Mouse (Mus musculus): ENCODE measurements at regions not wholly inside any gene's neighbourhood (a gene's known extent, or its start where the extent isn't known, plus 50 kb on each side); places are given as distances from the start of the nearest gene placed in this dataset.

DNA sequence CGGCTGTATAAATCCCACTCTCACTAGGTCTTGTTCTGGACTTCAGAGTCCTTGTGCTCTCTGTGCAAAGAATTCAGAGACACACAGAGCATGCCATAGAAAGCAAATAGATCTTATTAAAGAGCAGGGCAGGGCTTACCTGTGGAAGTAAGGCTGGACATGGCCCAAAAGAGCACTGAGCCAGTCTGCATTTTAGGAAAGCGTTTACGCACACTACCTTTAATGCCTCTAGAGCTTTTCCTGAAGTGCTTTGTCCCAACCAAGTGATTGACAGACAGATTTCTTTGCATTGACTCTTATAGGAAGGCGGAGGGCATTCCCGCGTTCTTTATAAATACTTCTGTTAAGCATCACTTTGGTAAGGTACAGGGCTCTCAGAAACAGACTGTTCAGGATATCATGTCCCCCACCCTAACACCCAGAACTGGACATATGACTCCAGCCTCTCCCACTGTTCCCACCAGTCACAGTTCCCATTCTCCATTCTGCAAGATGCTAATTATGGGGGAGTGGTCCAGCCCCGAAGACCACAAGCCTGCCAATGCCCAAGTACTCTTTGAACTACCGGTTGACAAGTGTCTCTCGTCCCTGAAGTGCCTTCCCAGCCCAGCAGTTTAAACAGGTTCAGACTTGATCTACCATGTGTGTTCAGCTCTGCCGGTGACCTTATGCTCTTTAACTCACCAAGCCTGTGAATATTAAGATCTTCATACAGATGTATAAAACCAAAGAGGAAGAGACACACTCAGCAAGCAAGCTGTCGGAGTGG is 369.7 kb downstream of the Etnk1 start:
- WGBS (ENCODE audit: missing documents), result 94% methylated on average over 11 of the region's 11 CpGs
- Histone ChIP-seq H3K4me3 (ENCODE audit: inconsistent target) (no peak overlapping the region), H3K27ac (no peak overlapping the region), H3K79me2 (ENCODE audit: inconsistent target) (no peaks in the 10 kb centered on the region), H3K36me3 (ENCODE audit: inconsistent target) (no peaks in the 10 kb centered on the region)

DNA sequence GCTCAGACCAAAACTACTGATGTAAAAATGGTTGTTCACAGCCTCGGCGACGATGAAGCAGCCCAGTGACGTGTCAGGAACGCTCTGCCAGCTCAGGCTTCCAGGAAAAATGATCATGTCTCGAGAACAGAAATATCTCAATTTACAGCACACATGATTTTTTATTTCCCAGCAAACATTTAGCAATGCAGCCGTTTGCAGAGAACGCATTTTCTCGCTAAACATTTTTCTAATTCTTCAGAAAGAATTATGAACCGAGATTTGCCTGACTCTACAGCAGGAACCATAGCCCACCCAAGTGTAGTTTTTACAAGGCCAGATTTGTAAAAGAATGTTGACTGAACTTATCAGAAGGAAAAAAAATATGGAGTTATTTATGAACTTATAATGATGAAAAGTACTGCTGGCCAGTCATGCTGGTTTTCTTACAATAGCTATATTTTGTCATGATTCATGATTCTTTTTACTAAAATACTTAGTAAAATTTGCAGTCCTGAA is 380.4 kb downstream of the Etnk1 start:
- WGBS (ENCODE audit: missing documents), result 93% methylated on average over 10 of the region's 10 CpGs
- no peak overlapping the region for H3K27ac ChIP-seq
- H3K36me3 ChIP-seq (ENCODE audit: inconsistent target), result no peaks in the 10 kb centered on the region
- no peak overlapping the region for H3K4me3 ChIP-seq (ENCODE audit: inconsistent target)
- no peaks in the 10 kb centered on the region for H3K79me2 ChIP-seq (ENCODE audit: inconsistent target)

DNA sequence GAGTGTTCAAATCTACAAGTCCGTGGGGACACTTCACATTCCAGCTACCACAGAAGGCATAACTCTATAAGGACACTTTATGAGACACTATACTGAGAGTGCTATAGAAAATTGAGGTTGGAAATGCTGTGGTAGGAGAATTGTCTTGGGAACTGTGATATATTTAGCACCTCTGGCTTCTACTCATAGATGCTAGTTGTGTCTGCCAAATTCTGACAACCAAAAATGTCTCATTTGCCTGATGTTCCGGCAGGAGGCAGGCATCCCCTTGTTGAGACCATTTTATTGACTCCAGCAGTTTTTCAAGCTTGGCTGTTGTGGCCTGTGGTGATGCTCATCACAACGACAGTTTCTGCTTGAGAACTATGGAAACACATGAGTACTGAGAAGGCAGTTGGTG is 387.9 kb downstream of the Etnk1 start:
- no peak overlapping the region for H3K4me3 ChIP-seq (ENCODE audit: inconsistent target)
- 82% methylated on average over 3 of the region's 3 CpGs for WGBS (ENCODE audit: missing documents)
- no peak overlapping the region for H3K27ac ChIP-seq
- no peaks in the 10 kb centered on the region for H3K36me3 ChIP-seq (ENCODE audit: inconsistent target)
- no peaks in the 10 kb centered on the region for H3K79me2 ChIP-seq (ENCODE audit: inconsistent target)

DNA sequence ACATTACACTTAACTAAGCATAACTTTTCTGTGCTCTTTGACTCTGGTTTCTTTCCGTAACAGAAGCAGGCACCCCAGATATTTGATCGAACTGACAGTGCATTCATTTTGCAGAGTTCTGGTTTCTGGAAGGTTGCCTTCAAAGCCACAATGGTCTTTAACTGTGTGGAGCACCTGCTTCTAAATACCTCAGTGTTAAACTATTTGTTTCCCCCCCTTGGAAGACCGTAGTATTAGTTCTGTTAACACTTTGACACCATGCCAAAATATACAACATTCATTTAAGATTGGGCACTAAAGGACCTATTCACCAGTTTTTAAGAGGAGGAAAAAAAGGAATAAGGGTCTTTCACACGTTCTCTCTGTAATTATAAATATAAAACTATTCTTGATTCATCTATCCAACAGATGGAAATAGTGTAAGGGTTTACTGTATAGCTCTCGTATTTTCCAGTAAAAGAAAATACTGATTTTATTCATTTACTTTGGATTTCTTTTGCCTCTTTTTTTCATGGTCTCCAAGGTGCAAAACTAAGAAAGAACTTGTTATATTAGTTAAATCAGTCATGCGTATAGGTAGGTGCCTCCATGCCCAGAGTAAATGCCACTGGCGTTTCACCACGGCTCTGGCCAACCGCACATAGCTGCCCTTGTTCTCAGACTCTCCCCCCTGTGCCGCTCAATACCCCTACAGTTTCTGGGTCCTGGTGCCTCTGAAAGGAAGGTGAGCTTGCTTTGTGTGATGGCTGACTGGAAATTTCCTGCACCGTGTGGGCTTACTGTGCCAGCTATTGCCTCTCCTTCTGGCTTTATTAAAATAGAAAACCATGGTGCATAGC is 391.2 kb downstream of the Etnk1 start:
- Histone ChIP-seq H3K4me3 (ENCODE audit: inconsistent target) (no peak overlapping the region), H3K36me3 (ENCODE audit: inconsistent target) (no peaks in the 10 kb centered on the region), H3K27ac (no peak overlapping the region), H3K79me2 (ENCODE audit: inconsistent target) (no peaks in the 10 kb centered on the region)
- WGBS (ENCODE audit: missing documents), result 82% methylated on average over 11 of the region's 11 CpGs

DNA sequence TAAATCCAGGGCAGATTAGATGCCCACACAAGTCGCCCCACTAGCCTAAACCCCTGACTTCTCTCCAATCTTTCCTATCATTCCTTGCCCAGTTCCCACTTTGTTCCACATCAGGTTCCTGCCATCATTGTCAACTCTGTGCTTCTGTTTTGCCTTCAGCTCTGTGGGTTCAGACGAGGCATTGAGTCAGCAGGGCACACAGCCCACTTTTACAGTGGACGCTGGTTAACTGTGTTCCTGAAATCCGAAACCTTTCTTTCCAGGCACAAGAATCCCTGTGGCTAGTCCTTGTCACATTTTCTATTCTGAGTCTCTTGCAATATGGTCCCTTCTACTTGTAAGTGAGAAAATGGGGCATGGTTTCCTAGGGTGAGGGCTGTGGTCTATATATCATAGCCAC is 392.3 kb downstream of the Etnk1 start:
- H3K79me2 ChIP-seq (ENCODE audit: inconsistent target), result no peaks in the 10 kb centered on the region
- no peaks in the 10 kb centered on the region for H3K36me3 ChIP-seq (ENCODE audit: inconsistent target)
- WGBS (ENCODE audit: missing documents), result 91% methylated on average over 4 of the region's 4 CpGs
- no peak overlapping the region for H3K4me3 ChIP-seq (ENCODE audit: inconsistent target)
- no peak overlapping the region for H3K27ac ChIP-seq

DNA sequence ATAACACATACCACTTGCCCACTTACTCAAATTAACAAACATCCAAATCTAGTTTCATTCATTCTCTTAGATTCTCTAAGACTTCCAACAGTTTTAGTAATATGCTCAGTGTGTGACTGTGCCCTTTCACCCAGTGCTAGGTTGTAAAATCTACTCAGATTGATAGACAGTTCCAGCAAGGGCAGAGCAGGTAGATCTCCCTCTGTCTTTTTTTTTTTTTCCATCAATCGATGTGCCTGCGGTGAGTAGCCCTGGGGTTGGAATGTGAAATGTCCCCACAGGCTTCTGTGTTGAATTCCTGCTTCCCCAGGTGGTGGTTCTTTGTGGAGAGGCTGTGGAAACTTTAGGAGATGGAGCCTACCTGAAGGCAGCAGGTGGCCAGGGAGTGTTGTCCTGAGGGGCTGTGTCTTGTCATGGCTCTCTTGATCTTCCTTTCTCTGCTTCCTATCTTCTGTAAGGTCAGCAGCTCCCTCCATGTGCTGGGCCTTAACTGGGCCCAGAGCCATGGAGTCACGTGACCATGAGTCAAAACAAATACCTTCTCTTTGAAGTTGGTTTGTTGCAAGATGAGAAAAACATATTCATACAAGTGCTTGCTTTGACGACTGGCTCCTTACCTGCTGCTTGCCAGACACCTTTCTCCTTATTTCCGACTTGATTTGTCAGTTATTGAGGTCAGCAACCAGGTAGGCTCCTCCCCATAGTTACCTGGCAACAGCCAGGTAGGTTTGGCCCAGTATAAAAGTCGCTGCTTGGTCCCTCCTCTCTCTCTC is 394.5 kb downstream of the Etnk1 start:
- Histone ChIP-seq H3K4me3 (ENCODE audit: inconsistent target) (no peak overlapping the region), H3K36me3 (ENCODE audit: inconsistent target) (no peaks in the 10 kb centered on the region), H3K27ac (no peak overlapping the region), H3K79me2 (ENCODE audit: inconsistent target) (no peaks in the 10 kb centered on the region)
- 82% methylated on average over 6 of the region's 6 CpGs for WGBS (ENCODE audit: missing documents)

DNA sequence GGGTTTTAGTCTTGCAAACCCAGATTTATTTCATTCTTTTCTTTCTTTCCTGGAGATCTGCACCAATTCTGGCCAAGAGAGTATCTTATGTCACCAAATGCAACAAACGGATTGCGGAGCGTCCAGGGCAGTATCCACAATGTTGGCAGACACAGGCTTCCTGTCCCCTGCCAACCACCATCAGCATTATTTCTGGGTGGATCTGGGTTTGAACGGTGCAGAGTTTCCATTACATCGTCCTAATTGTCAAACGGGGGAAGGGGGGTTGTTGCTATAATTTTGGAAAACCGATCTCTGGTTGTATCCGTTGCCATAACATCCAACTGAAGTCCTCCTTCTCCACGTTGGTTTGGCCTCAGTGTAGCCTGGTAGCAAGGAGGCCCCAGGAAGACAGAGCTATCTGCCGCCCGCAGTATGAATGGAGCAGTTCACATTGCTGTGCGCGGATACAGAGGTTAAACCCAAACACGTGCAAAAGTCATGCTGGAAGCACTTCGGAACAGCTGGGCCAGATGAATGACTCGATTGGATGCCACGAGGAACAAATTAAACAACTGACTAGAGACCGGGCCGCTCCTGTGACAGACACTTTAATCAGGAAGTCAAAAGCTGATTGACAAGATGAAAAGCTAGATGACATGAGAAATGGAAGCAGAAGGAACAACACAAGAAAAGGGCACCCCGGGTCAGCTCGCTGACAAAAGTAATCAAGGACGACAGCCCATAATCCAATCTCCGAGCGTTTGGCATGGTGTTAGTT is 404.5 kb downstream of the Etnk1 start:
- H3K4me3 ChIP-seq (ENCODE audit: inconsistent target), result no peak overlapping the region
- WGBS (ENCODE audit: missing documents), result 96% methylated on average over 24 of the region's 24 CpGs
- H3K36me3 ChIP-seq (ENCODE audit: inconsistent target), result no peaks in the 10 kb centered on the region
- no peaks in the 10 kb centered on the region for H3K79me2 ChIP-seq (ENCODE audit: inconsistent target)
- H3K27ac ChIP-seq, result no peak overlapping the region

DNA sequence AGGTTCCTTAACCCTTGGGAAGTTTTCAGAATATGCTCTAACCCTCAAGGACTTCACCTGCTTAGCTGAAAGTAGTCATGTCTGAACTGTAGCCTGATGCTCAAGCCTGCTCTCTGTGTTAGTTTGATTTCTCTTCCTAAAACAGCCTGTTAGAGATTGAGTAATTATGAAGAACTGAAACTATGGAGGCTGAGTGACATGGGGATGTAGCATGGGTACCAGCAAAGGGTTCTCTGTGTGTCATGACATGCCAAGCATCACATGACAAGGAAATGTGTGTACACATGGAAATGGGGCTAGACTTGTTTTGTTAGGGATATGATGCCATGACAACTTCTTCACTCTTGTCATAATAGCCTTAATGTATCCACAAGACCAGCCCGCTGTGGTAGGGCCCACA is 412.2 kb downstream of the Etnk1 start:
- 89% methylated on average over 1 of the region's 1 CpGs for WGBS (ENCODE audit: missing documents)
- Histone ChIP-seq H3K36me3 (ENCODE audit: inconsistent target) (no peaks in the 10 kb centered on the region), H3K27ac (no peak overlapping the region), H3K79me2 (ENCODE audit: inconsistent target) (no peaks in the 10 kb centered on the region), H3K4me3 (ENCODE audit: inconsistent target) (no peak overlapping the region)

DNA sequence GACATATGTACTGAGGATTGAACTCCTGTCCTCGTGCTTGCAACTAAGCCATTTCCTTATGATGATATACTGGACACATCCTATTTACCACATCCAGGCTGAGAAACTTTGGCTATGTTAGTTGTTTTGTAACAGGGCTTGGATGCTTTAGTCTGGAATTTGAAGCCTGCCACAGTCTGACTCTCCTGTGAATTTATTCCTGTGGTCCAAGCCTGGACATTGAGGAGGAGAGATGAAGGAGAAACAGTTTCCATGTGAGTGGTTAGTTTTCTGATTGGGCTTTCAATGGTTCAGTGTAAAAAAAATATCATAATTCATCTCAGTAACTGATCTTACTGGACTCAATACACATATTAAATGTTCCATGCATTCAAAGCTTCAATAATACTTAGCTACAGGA is 422.6 kb downstream of the Etnk1 start:
- Histone ChIP-seq H3K36me3 (ENCODE audit: inconsistent target) (no peaks in the 10 kb centered on the region), H3K27ac (no peak overlapping the region), H3K4me3 (ENCODE audit: inconsistent target) (no peak overlapping the region), H3K79me2 (ENCODE audit: inconsistent target) (no peaks in the 10 kb centered on the region)
- WGBS (ENCODE audit: missing documents), result 89% methylated on average over 1 of the region's 1 CpGs

DNA sequence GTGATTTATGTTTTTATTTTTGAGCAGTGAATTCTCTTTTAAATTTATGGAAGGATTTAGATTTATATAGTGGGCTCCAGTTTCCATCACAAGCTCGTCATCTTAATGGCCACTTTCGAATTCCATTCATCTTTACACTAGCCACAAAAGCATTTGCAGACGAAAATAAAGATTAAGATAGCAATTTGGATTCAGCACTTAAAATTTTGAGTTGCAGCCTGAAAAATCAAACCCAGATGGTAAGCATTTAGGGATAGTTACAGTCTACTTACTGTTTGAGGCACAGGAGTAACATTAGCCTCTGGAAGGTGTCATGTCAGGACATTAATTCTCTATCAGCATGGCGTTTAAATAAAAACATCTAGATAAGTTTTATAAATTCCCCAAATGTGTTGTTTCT is 423.2 kb downstream of the Etnk1 start:
- no peak overlapping the region for H3K4me3 ChIP-seq (ENCODE audit: inconsistent target)
- no peaks in the 10 kb centered on the region for H3K79me2 ChIP-seq (ENCODE audit: inconsistent target)
- WGBS (ENCODE audit: missing documents), result 84% methylated on average over 4 of the region's 4 CpGs
- H3K27ac ChIP-seq, result no peak overlapping the region
- H3K36me3 ChIP-seq (ENCODE audit: inconsistent target), result no peaks in the 10 kb centered on the region

DNA sequence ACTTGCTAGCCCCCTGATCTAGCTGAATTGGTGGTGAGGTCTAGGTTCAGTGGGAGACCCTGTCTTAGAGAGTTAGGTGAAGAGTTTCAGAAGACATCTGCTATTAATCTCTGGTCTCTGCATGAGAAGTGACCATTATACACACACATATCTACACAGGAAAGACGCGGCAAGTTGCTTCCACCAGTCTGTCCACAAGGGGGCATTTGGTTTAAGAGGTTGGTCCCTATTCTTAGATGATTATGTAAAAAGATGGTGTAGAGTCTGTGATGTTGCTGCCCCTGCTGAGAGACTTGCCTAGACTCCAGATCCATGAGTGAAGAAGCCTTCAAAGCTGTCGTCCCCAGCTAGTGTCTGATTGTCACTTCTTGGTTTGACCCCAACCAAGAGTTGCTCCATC is 425.5 kb downstream of the Etnk1 start:
- no peak overlapping the region for H3K4me3 ChIP-seq (ENCODE audit: inconsistent target)
- 57% methylated on average over 3 of the region's 3 CpGs for WGBS (ENCODE audit: missing documents)
- H3K27ac ChIP-seq, result no peak overlapping the region
- no peaks in the 10 kb centered on the region for H3K36me3 ChIP-seq (ENCODE audit: inconsistent target)
- H3K79me2 ChIP-seq (ENCODE audit: inconsistent target), result no peaks in the 10 kb centered on the region

DNA sequence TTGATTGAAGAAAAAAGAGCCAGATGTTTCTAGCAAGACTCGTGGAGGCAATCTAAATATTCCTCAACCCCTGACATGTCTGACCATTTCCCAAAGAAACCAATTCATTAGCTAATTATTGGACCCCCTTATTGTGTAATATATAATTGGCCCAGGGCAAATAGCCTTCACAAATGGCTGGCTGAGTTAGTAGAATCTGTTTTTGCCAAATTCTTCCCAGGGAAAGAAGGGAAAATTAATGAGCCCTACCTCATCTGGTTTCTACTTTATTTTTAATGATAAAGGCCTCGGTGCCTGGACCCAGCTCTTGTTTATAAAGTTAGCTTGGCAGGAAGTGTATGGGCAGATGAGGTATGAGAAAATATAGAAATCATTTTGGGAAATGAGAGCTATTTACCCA is 428.5 kb downstream of the Etnk1 start:
- WGBS (ENCODE audit: missing documents), result 72% methylated on average over 2 of the region's 2 CpGs
- Histone ChIP-seq H3K4me3 (ENCODE audit: inconsistent target) (no peak overlapping the region), H3K79me2 (ENCODE audit: inconsistent target) (no peaks in the 10 kb centered on the region), H3K36me3 (ENCODE audit: inconsistent target) (no peaks in the 10 kb centered on the region), H3K27ac (no peak overlapping the region)

DNA sequence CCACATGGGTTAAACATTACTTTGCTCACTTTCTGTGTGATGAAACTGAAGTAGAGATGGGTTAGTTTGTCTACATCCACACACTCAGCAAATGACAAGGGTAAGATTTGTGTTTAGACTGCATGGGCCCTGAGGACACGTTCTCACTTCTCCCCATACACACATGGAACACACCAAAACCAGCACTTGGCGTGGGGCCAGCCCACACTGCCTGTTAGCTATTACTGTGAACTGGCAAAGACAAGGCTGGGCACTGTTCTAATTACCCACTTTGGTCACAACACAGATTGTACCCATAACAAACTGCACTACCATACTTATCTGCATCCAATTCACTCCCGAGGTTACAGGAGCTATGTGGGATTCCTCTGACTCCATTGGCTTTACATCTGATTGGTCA is 430.4 kb downstream of the Etnk1 start:
- whole genome bisulfite sequencing (ENCODE audit: missing documents), result 77% methylated on average over 3 of the region's 3 CpGs
- no peak overlapping the region for H3K4me3 ChIP-seq (ENCODE audit: inconsistent target)
- no peaks in the 10 kb centered on the region for H3K36me3 ChIP-seq (ENCODE audit: inconsistent target)
- no peaks in the 10 kb centered on the region for H3K79me2 ChIP-seq (ENCODE audit: inconsistent target)
- H3K27ac ChIP-seq, result no peak overlapping the region

DNA sequence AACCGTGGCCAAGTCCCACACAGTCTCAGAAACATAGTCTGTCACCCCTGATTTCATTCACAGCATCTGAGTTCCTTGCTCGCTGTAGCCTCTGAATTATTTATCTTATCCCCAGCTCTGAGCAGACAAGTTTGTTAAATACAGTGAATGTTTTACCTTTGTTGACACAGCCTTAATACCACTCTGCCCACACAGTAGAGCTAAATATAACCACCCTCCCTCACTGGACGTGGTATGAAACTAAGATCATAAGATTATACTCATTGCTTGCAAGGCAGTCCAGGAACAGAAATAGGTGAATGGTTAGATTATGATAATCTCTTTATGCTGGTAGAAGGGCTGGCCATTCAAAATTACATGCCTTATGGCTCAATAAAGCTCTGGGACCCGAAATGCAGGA is 431.9 kb downstream of the Etnk1 start:
- H3K79me2 ChIP-seq (ENCODE audit: inconsistent target), result no peaks in the 10 kb centered on the region
- no peak overlapping the region for H3K27ac ChIP-seq
- H3K4me3 ChIP-seq (ENCODE audit: inconsistent target), result no peak overlapping the region
- 70% methylated on average over 4 of the region's 4 CpGs for WGBS (ENCODE audit: missing documents)
- H3K36me3 ChIP-seq (ENCODE audit: inconsistent target), result no peaks in the 10 kb centered on the region
